ENCODE assay signal across 20 mouse cellular contexts in genomic region chr13:45918006-45918380, GRCm38 (mm10). TPM values are rescaled to one million over a fixed set of nuclear protein-coding genes. Genes with fewer than 3 reads are reported as not detected.
A peak's percentile ranks its signal among the peaks of the same experiment; 100 is the strongest.
DNase-seq lines count a peak whose midpoint lies in the region; ATAC-seq and TF ChIP-seq lines count a peak whose summit lies in the region.
"Had no signal": no experiment of that assay in that cellular context is flagged by ENCODE, and none has a peak within 500 bp of the region (broad histone marks: within the 10 kb centered on the region; RNA-seq: fewer than 3 reads in every experiment).

No protein-coding gene starts in this region.

- H3K9me3 ChIP-seq in hindbrain, embryonic 16.5 days (ENCODE audit: control insufficient read depth, low read length), result no peaks in the 10 kb centered on the region
- H3K9me3 ChIP-seq in hindbrain, embryonic 10.5 days, result no peaks in the 10 kb centered on the region
- no peaks in the 10 kb centered on the region for H3K9me3 ChIP-seq in lung, embryonic 14.5 days (ENCODE audit: low read depth, low read length)
- H3K9me3 ChIP-seq: forebrain, embryonic 10.5 days; lung, embryonic 15.5 days; megakaryocyte, embryonic 14.5 days had no signal

- H3K9ac ChIP-seq in hindbrain, embryonic 16.5 days (ENCODE audit: low read depth, low read length), result no peak overlapping the region
- H3K9ac ChIP-seq in lung, embryonic 14.5 days, result no peak overlapping the region
- H3K9ac ChIP-seq: lung, embryonic 15.5 days had no signal

- TF ChIP-seq POLR2A in lung, adult 2 months (IDR thresholded peaks at IDR 0.05; ENCODE audit: borderline replicate concordance, extremely low read depth, low read depth, low read length), result no peak

- ATAC-seq in hindbrain, embryonic 16.5 days, result peak; percentile 43; the same call in 1 of the 2 replicates
- ATAC-seq in lung, embryonic 14.5 days (ENCODE audit: insufficient read depth), result no peak

- no peak for TF ChIP-seq CTCF in gastrocnemius, adult 2 months (IDR thresholded peaks at IDR 0.05)
- no peak for TF ChIP-seq CTCF in lung, embryonic 14.5 days (IDR thresholded peaks at IDR 0.05; ENCODE audit: low read depth)
- no peak for TF ChIP-seq CTCF in lung, adult 2 months (IDR thresholded peaks at IDR 0.05; ENCODE audit: insufficient read depth, low read length)

- H3K27ac ChIP-seq in gastrocnemius, adult 2 months, result peak overlapping the region; percentile 68
- no peak overlapping the region for H3K27ac ChIP-seq in hindbrain, embryonic 16.5 days (ENCODE audit: low read depth, low read length)
- H3K27ac ChIP-seq in hindbrain, embryonic 10.5 days, result no peak overlapping the region
- H3K27ac ChIP-seq in lung, embryonic 14.5 days (ENCODE audit: low read depth), result no peak overlapping the region
- peak overlapping the region; percentile 41; the same call in 1 of the 2 replicates for H3K27ac ChIP-seq in brown adipose tissue, adult 24 weeks (replicated peaks; ENCODE audit: low read depth, low read length)
- H3K27ac ChIP-seq: forebrain, embryonic 10.5 days; kidney, postnatal 0 days; lung, embryonic 15.5 days had no signal

- WGBS in hindbrain, embryonic 16.5 days, result 67% methylated on average over 12 of the region's 12 CpGs
- 88% methylated on average over 12 of the region's 12 CpGs for WGBS in hindbrain, embryonic 10.5 days
- WGBS in lung, embryonic 14.5 days, result 45% methylated on average over 12 of the region's 12 CpGs
- WGBS in lung, adult 2 months, result 26% methylated on average over 12 of the region's 12 CpGs

- intact Hi-C loops in gastrocnemius, adult 2 months (cut with DNase I), result no loop called here

- no peaks in the 10 kb centered on the region for H3K27me3 ChIP-seq in hindbrain, embryonic 16.5 days (replicated peaks; ENCODE audit: control insufficient read depth, insufficient read depth, low read length)
- H3K27me3 ChIP-seq in hindbrain, embryonic 10.5 days (ENCODE audit: insufficient read depth, poor library complexity, severe bottlenecking), result no peaks in the 10 kb centered on the region
- no peaks in the 10 kb centered on the region for H3K27me3 ChIP-seq in lung, embryonic 14.5 days (ENCODE audit: insufficient read depth, low read length)
- H3K27me3 ChIP-seq: CH12.LX; lung, embryonic 15.5 days; megakaryocyte, embryonic 14.5 days had no signal

- no peak for DNase-seq in gastrocnemius, adult 2 months
- no peak for DNase-seq in gastrocnemius, adult 8-10 months (ENCODE audit: low spot score in 2 of 2)
- DNase-seq in hindbrain, embryonic 10.5 days (ENCODE audit: low spot score), result no peak
- DNase-seq in lung, embryonic 14.5 days, result peak; percentile 72
- no peak for DNase-seq in lung, adult 2 months
- DNase-seq: adrenal gland, postnatal 14 days; cerebellum, adult 11-12 months; embryo, embryonic 11 days; gastrocnemius, postnatal 25 days; heart, postnatal 4 days; kidney, adult 11 months; right cerebral cortex, postnatal 4 days had no signal

- H3K4me2 ChIP-seq in hindbrain, embryonic 16.5 days (ENCODE audit: low read length), result peak overlapping the region; percentile 12; the same call in 1 of the 2 replicates
- no peak overlapping the region for H3K4me2 ChIP-seq in lung, embryonic 14.5 days
- H3K4me2 ChIP-seq: heart, embryonic 11.5 days; lung, embryonic 15.5 days had no signal

- peak overlapping the region; percentile 59 for H3K4me3 ChIP-seq in gastrocnemius, adult 2 months
- H3K4me3 ChIP-seq in hindbrain, embryonic 16.5 days (ENCODE audit: low read length), result no peak overlapping the region
- no peak overlapping the region for H3K4me3 ChIP-seq in hindbrain, embryonic 10.5 days
- no peak overlapping the region for H3K4me3 ChIP-seq in lung, embryonic 14.5 days (ENCODE audit: low read depth, low read length)
- no peak overlapping the region for H3K4me3 ChIP-seq in lung, adult 2 months (replicated peaks; ENCODE audit: extremely low read depth, low read depth, low read length)
- H3K4me3 ChIP-seq in brown adipose tissue, adult 24 weeks (ENCODE audit: insufficient read depth, low read depth, low read length), result peak overlapping the region; percentile 35
- H3K4me3 ChIP-seq: forebrain, embryonic 10.5 days; lung, embryonic 15.5 days; megakaryocyte, embryonic 14.5 days had no signal

- no peaks in the 10 kb centered on the region for H3K4me1 ChIP-seq in hindbrain, embryonic 16.5 days (ENCODE audit: control insufficient read depth, insufficient read depth, low read depth, low read length)
- H3K4me1 ChIP-seq in hindbrain, embryonic 10.5 days (replicated peaks), result 0 out of 2 replicates have a peak, but pooled peaks cover 10% of the 10 kb centered on the region
- peaks cover 8% of the 10 kb centered on the region; the same call in 1 of the 2 replicates for H3K4me1 ChIP-seq in lung, embryonic 14.5 days (ENCODE audit: insufficient read depth)
- H3K4me1 ChIP-seq in lung, adult 2 months (ENCODE audit: control insufficient read depth, insufficient read depth, low read length), result peaks cover 3% of the 10 kb centered on the region; the same call in 1 of the 2 replicates
- peaks cover 38% of the 10 kb centered on the region for H3K4me1 ChIP-seq in brown adipose tissue, adult 24 weeks (ENCODE audit: control insufficient read depth, insufficient read depth, insufficient read length, low read length)
- H3K4me1 ChIP-seq: forebrain, embryonic 10.5 days had no signal

- H3K36me3 ChIP-seq in hindbrain, embryonic 16.5 days (ENCODE audit: control insufficient read depth, insufficient read depth, low read length), result no peaks in the 10 kb centered on the region
- H3K36me3 ChIP-seq in hindbrain, embryonic 10.5 days, result no peaks in the 10 kb centered on the region
- no peaks in the 10 kb centered on the region for H3K36me3 ChIP-seq in lung, embryonic 14.5 days (ENCODE audit: insufficient read depth)
- H3K36me3 ChIP-seq: forebrain, embryonic 10.5 days; lung, embryonic 15.5 days had no signal

RNA-seq across cellular contexts. Expression of gene Atxn1, which starts 46.8 kb away (rescaled TPM):
- 10 to 100 TPM; 40.4 to 56.3 TPM for total RNA-seq in gastrocnemius, adult 2 months (2021)
- 10 to 100 TPM; 40.3 to 60.6 (median 42.9) TPM for total RNA-seq in gastrocnemius, adult 8-10 months (2022)
- 7.5 and 8.3 TPM in 2 replicates for polyA plus RNA-seq in hindbrain, embryonic 16.5 days (2015; fragmentation: Nextera tagmentation; extraction: Ambion mirVana)
- polyA plus RNA-seq in hindbrain, embryonic 10.5 days (2016; fragmentation: Nextera tagmentation; extraction: Ambion mirVana), result 1.7 and 2.4 TPM in 2 replicates
- polyA plus RNA-seq in lung, embryonic 14.5 days (2014; fragmentation: Nextera tagmentation; extraction: Ambion mirVana), result 3.9 and 6.4 TPM in 2 replicates
- polyA plus RNA-seq in lung, adult 2 months (2012; rRNA removed), result 16.7 and 19.8 TPM in 2 replicates
- polyA plus RNA-seq in brown adipose tissue, adult 24 weeks (2012; ENCODE audit: insufficient read depth, insufficient read length, missing spikeins), result 7.0 and 7.2 TPM in 2 replicates

Comparison
In these comparisons a context has a peak if more than half of its experiments do, and no peak if none do; other contexts are left out.
1. H3K27ac ChIP-seq: peak in gastrocnemius, adult 2 months (single experiment) and brown adipose tissue, adult 24 weeks (single experiment); none in hindbrain, embryonic 16.5 days (single experiment), hindbrain, embryonic 10.5 days (single experiment) and lung, embryonic 14.5 days (single experiment).
2. H3K4me3 ChIP-seq: peak in gastrocnemius, adult 2 months (single experiment) and brown adipose tissue, adult 24 weeks (single experiment); none in hindbrain, embryonic 16.5 days (single experiment), hindbrain, embryonic 10.5 days (single experiment), lung, embryonic 14.5 days (single experiment) and lung, adult 2 months (single experiment).